Mouse (Mus musculus) splenic B cell, adult 2 months (primary cell): Measurements from ENCODE around the gene Tac4.

Experiments
- DNase-seq: peaks from one replicate; pipeline ENCODE4 v3.0.0-alpha.2; 2011; ENCODE audit warnings: low read depth, low spot score
- H3K27me3 ChIP-seq: 2 replicates; pipeline ENCODE4 v1.6.1; 2012; ENCODE audit warnings: mild to moderate bottlenecking, low read length, moderate library complexity, mixed read lengths; ENCODE audit not compliant: control insufficient read depth, poor library complexity, insufficient read depth, severe bottlenecking
- H3K36me3 ChIP-seq: 2 replicates; pipeline ENCODE4 v1.6.1; 2012; ENCODE audit warnings: mild to moderate bottlenecking, low read length, moderate library complexity, mixed read lengths; ENCODE audit not compliant: control insufficient read depth, poor library complexity, insufficient read depth, severe bottlenecking

Gene Tac4

GRCm38 (mm10) chr11:95315215-95315955 lies 54.1 kb downstream of the Tac4 start:
- Histone ChIP-seq H3K36me3 (no peaks in the 10 kb centered on the region), H3K27me3 (no peaks in the 10 kb centered on the region)
- DNase-seq: no peak

- DNase-seq: no peak
- H3K36me3 ChIP-seq: no peaks in the 10 kb centered on the region
- H3K27me3 ChIP-seq: no peaks in the 10 kb centered on the region
These were observed 56.8 kb downstream of the Tac4 start for GRCm38 (mm10) chr11:95318116-95318515.
